Mouse (Mus musculus): ENCODE results near the gene Zbtb7a.

Zbtb7a gene

GRCm38 (mm10) chr10:81190236-81190911, 55.4 kb downstream of the Zbtb7a start:
- DNase-seq (ENCODE audit: low spot score) = no peak

DNA sequence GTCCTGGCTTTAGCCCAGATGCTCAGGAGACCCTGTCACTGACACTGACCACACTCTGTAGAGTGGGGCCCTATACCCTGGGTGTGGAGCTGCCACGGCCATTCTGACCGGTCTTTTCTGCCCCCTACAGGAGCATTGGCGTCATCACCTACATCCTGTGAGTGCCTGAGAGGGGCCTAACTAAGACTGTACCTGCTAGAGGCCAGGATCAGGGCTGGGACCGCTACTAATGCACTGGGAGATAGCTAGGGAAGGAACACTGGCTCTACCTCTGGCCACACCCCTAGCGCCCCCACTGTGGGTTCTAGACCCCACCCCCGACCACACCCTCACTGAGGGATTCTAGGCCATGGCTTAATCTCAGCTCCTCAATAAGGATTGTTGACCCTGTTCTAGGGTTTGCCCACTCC, 55.9 kb downstream of the Zbtb7a start:
- DNase-seq (ENCODE audit: low spot score) = no peak

- no peak for DNase-seq (ENCODE audit: low spot score)
Measured at GRCm38 (mm10) chr10:81191342-81191982, 56.4 kb downstream of the Zbtb7a start.

DNA sequence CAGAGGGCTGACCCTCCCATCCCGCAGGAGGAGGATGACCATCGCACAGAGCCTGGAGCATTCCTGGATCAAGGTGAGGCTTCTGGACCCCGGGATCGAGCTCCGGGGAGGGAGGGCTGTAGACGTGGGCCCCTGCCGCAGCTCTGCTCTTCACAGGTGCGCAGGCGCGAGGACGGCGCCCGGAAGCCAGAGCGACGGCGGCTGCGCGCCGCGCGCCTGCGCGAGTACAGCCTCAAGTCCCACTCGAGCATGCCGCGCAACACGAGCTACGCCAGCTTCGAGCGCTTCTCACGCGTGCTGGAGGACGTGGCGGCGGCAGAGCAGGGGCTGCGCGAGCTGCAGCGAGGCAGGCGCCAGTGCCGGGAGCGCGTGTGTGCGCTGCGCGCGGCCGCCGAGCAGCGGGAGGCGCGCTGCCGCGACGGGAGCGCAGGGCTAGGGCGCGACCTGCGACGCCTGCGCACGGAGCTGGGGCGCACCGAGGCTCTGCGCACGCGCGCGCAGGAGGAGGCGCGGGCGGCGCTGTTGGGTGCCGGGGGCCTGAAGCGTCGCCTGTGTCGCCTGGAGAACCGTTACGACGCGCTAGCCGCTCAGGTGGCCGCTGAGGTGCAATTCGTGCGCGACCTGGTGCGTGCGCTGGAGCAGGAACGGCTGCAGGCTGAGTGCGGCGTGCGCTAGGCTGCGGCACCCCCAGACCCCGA, 57.4 kb downstream of the Zbtb7a start:
- no peak for DNase-seq (ENCODE audit: low spot score)

DNA sequence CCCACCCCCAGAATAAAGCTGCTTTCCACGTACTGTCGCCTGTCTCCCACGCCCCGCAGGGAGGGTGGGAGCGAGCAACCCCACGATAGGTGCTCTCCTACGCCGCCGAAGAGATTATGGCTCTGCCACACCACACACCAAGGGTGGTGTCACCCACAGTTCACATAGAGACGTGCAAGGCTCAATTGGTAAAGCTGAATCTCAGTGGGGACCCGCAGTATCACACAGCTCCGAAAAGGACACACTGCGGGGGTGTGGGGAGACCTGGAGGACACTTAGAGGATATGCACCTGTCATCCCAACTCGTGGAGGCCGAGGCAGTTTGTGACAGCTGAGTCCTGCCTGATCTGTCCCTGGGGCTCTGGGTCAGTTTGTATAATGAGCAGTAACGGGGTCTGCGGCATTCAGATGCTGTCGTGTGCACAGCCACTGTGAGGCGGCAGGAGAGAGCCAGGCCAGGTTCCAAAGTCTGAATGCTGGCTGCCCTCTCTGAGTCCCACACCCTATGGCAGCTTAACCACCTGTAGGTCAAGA, 58.0 kb downstream of the Zbtb7a start:
- DNase-seq (ENCODE audit: low spot score) = no peak

DNA sequence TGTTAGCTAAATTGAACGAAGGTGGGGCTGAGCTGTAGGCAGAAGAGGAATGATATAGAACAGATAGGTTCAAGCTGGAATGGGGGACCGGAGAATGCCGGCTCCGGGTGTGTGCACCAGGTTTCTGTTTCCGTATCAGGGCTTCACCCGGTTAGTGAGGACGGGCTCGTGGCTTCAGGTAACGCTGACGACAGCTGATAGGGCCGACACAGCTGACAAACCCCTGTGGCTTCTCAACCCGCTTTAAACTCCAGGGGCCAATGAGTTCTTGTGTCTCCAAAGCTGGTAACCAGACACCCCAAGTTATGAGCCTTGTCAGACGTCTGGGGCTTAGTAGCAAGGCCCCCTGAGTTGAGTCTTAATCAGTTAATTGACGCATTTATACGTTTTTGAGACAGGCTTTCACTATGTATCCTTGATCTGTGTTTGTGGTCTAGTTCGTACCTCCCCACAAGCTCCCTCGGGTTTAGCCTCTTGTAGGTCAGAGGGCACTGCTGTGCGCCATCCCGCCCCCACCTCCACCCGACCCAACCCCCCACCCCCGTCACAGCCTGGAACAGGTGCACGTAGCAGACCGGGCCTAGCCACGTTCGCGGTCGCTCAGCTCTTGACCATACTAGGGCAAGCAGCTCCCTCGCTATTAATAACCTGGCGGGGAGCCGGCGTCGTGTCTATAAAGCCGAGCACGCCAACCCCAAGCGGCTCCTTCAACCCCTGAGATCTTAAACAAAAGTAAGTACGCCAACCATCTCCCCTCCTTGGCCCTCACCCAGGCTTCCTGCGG, 59.2 kb downstream of the Zbtb7a start:
- no peak for DNase-seq (ENCODE audit: low spot score)

GRCm38 (mm10) chr10:81195300-81195699, 60.3 kb downstream of the Zbtb7a start:
- DNase-seq (ENCODE audit: low spot score) = no peak

- DNase-seq (ENCODE audit: low spot score) = no peak
Measured at GRCm38 (mm10) chr10:81196470-81197065, 61.5 kb downstream of the Zbtb7a start.

GRCm38 (mm10) chr10:81197305-81197704, 62.3 kb downstream of the Zbtb7a start:
- DNase-seq (ENCODE audit: low spot score) = no peak

GRCm38 (mm10) chr10:81198230-81198629, 63.2 kb downstream of the Zbtb7a start:
- no peak for DNase-seq (ENCODE audit: low spot score)

DNA sequence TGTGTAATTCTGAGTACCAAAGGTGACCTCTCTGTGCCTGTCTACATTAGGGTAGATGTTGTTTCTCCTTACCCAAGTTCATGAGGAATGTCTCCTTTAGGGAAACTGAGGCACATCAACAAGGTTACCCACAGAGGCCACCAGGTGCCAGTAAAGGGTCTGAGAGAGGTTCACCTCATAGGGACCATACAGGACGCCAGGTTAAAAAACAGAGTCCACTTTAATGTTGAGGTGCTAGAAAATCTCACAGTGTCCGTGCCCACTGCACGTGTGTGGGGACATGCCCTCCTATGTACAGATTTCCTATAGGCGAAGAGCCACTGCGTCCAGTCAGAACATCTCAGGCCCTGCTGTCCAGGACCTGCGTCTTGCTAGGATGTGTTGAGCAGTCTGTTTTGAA, 64.0 kb downstream of the Zbtb7a start:
- no peak for DNase-seq (ENCODE audit: low spot score)

DNA sequence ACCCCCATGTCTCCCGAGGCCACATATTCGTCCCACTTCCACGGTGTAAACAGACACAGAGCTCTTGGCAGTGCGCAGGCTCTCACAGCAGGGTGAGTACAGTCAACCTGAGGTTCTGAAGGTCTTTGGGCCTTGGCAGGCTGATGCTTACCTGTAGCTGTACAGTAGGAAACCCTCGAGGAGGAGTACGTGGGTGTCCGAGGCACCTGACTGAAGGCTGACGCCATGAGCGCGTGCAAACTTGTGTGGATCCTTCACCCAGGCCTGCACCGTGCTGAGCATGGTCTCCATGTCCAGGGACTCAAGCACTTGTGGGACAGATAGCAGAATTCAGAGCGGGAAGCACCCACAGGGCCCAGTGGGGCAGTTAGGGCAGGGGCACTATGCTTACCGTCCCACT, 65.1 kb downstream of the Zbtb7a start:
- DNase-seq (ENCODE audit: low spot score) = no peak

- DNase-seq (ENCODE audit: low spot score) = no peak
Measured at GRCm38 (mm10) chr10:81200605-81201287, 65.7 kb downstream of the Zbtb7a start.

DNA sequence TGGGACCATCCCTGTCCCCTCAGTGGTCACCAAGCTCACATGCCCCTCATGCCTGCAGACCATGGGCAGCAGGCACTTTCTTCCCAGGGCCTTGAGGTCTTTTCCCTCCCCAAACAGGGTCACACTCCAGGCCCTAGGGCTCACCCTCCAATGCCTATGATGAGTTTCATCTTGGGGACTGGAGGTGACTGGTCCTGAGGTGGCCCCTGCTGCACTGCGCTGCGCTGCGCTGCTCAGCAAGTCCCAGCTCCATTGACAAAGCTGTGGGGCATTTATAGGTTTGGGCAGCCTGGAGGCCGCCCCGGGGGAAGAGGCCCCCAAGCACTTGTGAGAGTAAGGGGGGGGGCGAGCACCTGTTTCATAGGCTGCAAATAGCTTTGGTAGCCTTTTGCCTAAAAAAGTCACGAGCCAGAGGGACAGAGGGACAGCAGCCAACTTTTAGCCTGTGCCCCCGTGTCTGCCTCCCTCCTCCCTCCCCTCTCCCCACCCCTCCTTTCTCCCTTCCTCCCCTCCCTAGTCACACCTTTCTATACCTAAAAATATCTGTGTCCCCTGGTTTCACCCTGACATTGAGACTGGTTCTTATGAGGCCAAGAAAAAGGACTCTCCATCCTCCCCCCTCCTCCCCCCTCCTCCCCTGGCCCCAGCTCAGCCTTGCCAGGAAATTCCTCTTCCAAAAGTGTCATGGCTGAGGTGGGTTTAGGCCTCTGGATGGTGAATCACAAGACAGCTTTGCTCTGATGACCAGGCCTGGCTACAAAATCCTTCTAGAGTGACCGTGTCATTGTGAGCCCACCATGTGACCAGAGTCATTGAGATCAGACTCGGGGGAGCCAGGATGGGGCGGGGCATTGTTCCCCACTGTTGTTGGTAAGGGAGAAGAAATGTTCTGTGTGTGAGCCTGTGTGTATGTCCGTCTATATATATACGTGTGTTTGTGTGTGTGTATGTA, 67.1 kb downstream of the Zbtb7a start, which contains the start of gene Nmrk2:
TSS of gene Nmrk2 (minus strand) at position 245 of the 952 bp plus-strand sequence.
- DNase-seq (ENCODE audit: low spot score) = no peak

All from urinary bladder, postnatal 10 days (tissue).